In the genomic region with DNA sequence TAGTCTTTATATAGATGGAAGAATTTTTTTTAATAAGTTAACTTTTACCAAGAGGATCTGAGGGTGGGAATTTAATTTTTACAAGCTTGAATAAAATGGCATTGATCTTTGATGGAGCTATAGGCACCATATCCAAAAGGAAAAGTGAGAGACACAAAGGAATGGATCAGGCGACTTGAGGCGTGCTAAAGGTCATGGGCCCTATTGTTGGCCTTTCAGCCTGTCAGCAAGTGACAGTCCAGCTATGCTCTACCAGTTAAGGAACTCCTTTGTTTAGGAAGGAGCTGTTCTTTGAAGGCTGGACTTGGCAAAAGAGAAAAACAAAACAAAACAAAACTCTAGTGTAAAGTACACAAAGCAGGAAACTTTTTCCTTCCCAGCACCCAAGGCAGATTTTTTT, we compare ENCODE assay signal across 19 mouse cellular contexts.
DNase-seq lines count a peak whose midpoint lies in the region; ATAC-seq and TF ChIP-seq lines count a peak whose summit lies in the region.
"Had no signal": no experiment of that assay in that cellular context is flagged by ENCODE, and none has a peak within 500 bp of the region (broad histone marks: within the 10 kb centered on the region; RNA-seq: fewer than 3 reads in every experiment).

No protein-coding gene starts in this region.

- 0 out of 2 replicates have a peak, but pooled peaks cover 2% of the 10 kb centered on the region for H3K4me1 ChIP-seq in hindbrain, embryonic 11.5 days (replicated peaks; ENCODE audit: control insufficient read depth, insufficient read depth, low read length)
- no peaks in the 10 kb centered on the region for H3K4me1 ChIP-seq in hindbrain, postnatal 0 days (ENCODE audit: insufficient read depth, low read length)
- H3K4me1 ChIP-seq in liver, embryonic 12.5 days: no peaks in the 10 kb centered on the region
- H3K4me1 ChIP-seq: embryonic facial prominence, embryonic 12.5 days; heart, embryonic 13.5 days; hindbrain, embryonic 15.5 days had no signal

- no peaks in the 10 kb centered on the region for H3K27me3 ChIP-seq in hindbrain, embryonic 11.5 days (ENCODE audit: control insufficient read depth, insufficient read depth, low read length)
- H3K27me3 ChIP-seq in hindbrain, postnatal 0 days (ENCODE audit: insufficient read depth, low read length): no peaks in the 10 kb centered on the region
- H3K27me3 ChIP-seq in liver, embryonic 12.5 days (replicated peaks): no peaks in the 10 kb centered on the region
- H3K27me3 ChIP-seq: embryonic facial prominence, embryonic 12.5 days; forebrain, embryonic 15.5 days; heart, embryonic 13.5 days; hindbrain, embryonic 15.5 days had no signal

- peak; percentile 39 for DNase-seq in hindbrain, embryonic 11.5 days (ENCODE audit: low spot score)
- DNase-seq in hindbrain, postnatal 0 days (ENCODE audit: low spot score): no peak
- DNase-seq in ZHBTc4 (ENCODE audit: low read depth, low spot score): peak; percentile 12
- peak; percentile 69 for DNase-seq in embryo, embryonic 10 days (ENCODE audit: low spot score)
- peak; percentile 22 for DNase-seq in mesoderm, embryonic 11.5 days (ENCODE audit: low read depth, low spot score)
- DNase-seq: adrenal gland, postnatal 10 days; cerebellum, adult 11 months; gastrocnemius, postnatal 36 days; heart, adult 11 months; heart, postnatal 4 days had no signal

- no peaks in the 10 kb centered on the region for H3K9me3 ChIP-seq in hindbrain, embryonic 11.5 days (ENCODE audit: control insufficient read depth, low read length)
- H3K9me3 ChIP-seq in hindbrain, postnatal 0 days (ENCODE audit: low read length): no peaks in the 10 kb centered on the region
- no peaks in the 10 kb centered on the region for H3K9me3 ChIP-seq in liver, embryonic 12.5 days (replicated peaks)
- H3K9me3 ChIP-seq: embryonic facial prominence, embryonic 12.5 days; forebrain, embryonic 15.5 days; G1E; heart, embryonic 13.5 days; hindbrain, embryonic 15.5 days had no signal

- no peak for TF ChIP-seq CTCF in hindbrain, postnatal 0 days (IDR thresholded peaks at IDR 0.05; ENCODE audit: low read depth)

- H3K4me3 ChIP-seq in hindbrain, embryonic 11.5 days (ENCODE audit: low read depth, low read length): no peak overlapping the region
- no peak overlapping the region for H3K4me3 ChIP-seq in hindbrain, postnatal 0 days (ENCODE audit: low read length)
- H3K4me3 ChIP-seq in liver, embryonic 12.5 days: no peak overlapping the region
- H3K4me3 ChIP-seq: embryonic facial prominence, embryonic 12.5 days; forebrain, embryonic 15.5 days; heart, embryonic 13.5 days; hindbrain, embryonic 15.5 days had no signal

- no peak overlapping the region for H3K27ac ChIP-seq in hindbrain, embryonic 11.5 days (ENCODE audit: low read depth, low read length)
- no peak overlapping the region for H3K27ac ChIP-seq in hindbrain, postnatal 0 days
- no peak overlapping the region for H3K27ac ChIP-seq in liver, embryonic 12.5 days
- H3K27ac ChIP-seq: embryonic facial prominence, embryonic 12.5 days; forebrain, embryonic 15.5 days; heart, embryonic 13.5 days; hindbrain, embryonic 15.5 days had no signal

- 12% methylated on average over 2 of the region's 2 CpGs for WGBS in hindbrain, embryonic 11.5 days
- WGBS in hindbrain, postnatal 0 days: 18% methylated on average over 2 of the region's 2 CpGs
- 56% methylated on average over 2 of the region's 2 CpGs for WGBS in liver, embryonic 12.5 days (ENCODE audit: insufficient replicate concordance)

- peak; percentile 60; the same call in 1 of the 2 replicates for ATAC-seq in hindbrain, embryonic 11.5 days (ENCODE audit: low FRiP score)
- no peak for ATAC-seq in hindbrain, postnatal 0 days
- no peak for ATAC-seq in liver, embryonic 12.5 days
- ATAC-seq: CD4-positive, CD25-positive, alpha-beta regulatory T cell, adult 4 months; forebrain, embryonic 15.5 days; inflammation-experienced regulatory T-cells, adult 6 months; intestine, postnatal 0 days had no signal

- H3K4me2 ChIP-seq in hindbrain, embryonic 11.5 days (replicated peaks; ENCODE audit: low read depth, low read length): no peak overlapping the region
- no peak overlapping the region for H3K4me2 ChIP-seq in hindbrain, postnatal 0 days (ENCODE audit: low read depth, low read length)
- no peak overlapping the region for H3K4me2 ChIP-seq in liver, embryonic 12.5 days
- H3K4me2 ChIP-seq: embryonic facial prominence, embryonic 12.5 days; forebrain, embryonic 15.5 days; heart, embryonic 13.5 days; hindbrain, embryonic 15.5 days had no signal

- H3K36me3 ChIP-seq in hindbrain, embryonic 11.5 days (ENCODE audit: control insufficient read depth, insufficient read depth, low read length): no peaks in the 10 kb centered on the region
- H3K36me3 ChIP-seq in hindbrain, postnatal 0 days (ENCODE audit: insufficient read depth, low read length): no peaks in the 10 kb centered on the region
- no peaks in the 10 kb centered on the region for H3K36me3 ChIP-seq in liver, embryonic 12.5 days
- H3K36me3 ChIP-seq: embryonic facial prominence, embryonic 12.5 days; forebrain, embryonic 15.5 days; G1E; heart, embryonic 13.5 days; hindbrain, embryonic 15.5 days had no signal

- no peak overlapping the region for H3K9ac ChIP-seq in hindbrain, embryonic 11.5 days (ENCODE audit: low read depth, low read length)
- no peak overlapping the region for H3K9ac ChIP-seq in hindbrain, postnatal 0 days (replicated peaks; ENCODE audit: low read length)
- H3K9ac ChIP-seq in liver, embryonic 12.5 days: no peak overlapping the region
- H3K9ac ChIP-seq: embryonic facial prominence, embryonic 12.5 days; forebrain, embryonic 15.5 days; heart, embryonic 13.5 days; hindbrain, embryonic 15.5 days had no signal
